Mouse (Mus musculus) layer of hippocampus, postnatal 36 days (tissue): Measurements from ENCODE around the gene Cse1l. TPM values are rescaled to one million over a fixed set of nuclear protein-coding genes. Genes with fewer than 3 reads are reported as not detected.

ENCODE experiments used
- DNase-seq, 2 experiments: peaks; one replicate each; pipeline ENCODE4 v3.0.0; 2022
- total RNA-seq, 2 experiments: library from RNA; stranded (reverse); gene quantifications; 2 replicates each; pipeline ENCODE4 v1.2.3; 2021

The Cse1l gene
- total RNA-seq, 2 experiments from 2014 or later, result 53.1 to 54.8 TPM

DNA sequence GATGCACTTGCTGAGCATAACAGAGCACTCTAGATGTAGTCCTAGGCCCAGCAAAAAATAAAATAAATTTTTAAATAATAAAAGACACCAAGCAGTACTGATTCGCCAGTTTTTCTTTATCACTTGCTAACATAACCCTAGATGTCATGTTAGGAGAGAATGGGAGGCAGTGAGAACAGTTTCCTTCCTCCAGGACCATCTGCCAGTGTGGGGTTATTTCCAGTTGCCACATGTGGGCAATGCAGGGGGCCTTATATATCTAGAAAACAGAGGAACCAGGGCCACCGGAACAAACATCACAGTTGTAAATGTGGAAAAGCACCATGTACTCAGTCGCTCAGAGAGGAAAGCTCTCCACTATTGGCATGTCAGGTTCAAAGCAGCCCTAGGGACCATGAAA lies 71.7 kb downstream of the Cse1l start:
- DNase-seq, result no peak

DNA sequence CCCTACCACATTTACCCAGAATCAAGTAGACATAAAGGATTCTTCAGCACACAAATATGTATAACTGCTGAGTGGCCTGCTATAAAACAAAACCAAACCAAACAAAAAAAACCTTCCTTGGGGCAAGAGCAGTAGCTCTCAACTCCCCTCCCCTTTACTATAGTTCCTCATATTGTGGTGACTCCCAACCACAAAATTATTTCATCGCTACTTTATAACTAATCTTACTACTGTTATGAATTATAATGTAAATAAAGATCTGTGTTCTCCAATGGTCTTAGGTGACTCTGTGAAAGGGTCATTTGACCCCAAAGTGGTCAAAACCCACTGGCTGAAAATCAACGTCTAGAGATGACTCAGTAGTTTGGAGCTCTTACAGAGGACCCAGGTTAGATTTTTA lies 74.3 kb downstream of the Cse1l start:
- no peak for DNase-seq

DNA sequence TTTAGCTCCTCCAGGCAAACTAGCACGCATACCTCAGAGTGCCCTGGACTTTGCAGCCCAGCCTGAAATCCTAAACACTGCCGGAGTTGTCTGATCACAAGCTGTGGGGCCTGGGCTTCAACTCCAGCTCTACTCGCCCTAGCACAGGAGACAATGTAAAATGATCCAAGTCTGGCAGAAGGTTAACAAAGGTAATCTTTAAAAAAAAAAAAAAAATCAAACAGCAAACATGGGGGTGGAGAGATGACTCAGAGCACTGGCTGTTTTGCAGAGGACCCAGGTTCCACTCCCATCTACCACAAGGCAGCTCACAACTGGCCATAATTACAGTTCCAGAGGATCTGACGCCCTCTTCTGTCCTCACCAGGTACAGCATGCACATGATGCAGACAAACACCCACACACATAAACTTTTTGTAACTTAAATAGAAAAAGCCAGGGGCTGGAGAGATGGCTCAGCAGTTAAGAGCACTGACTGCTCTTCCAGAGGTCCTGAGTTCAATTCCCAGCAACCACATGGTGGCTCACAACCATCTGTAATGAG lies 77.6 kb downstream of the Cse1l start:
- no peak for DNase-seq

DNA sequence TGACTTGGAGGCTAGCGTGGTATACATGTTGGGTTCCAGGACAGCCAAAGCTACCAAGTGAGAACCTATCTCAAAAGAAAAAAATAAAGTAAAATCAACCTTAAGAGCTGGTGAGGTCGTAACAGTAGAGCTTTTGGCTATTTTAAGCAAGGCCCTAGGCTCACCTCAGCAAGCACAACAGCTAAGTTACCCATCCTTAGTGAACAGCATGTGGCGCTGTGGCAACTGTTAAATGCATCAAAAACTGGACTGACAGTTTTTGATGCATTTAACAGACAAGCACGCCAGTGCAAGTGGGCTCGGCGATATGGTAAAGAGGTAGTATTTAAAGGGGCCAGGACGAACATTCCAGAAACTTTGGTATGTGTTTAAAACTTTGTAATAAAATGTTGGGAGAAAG lies 85.0 kb downstream of the Cse1l start:
- DNase-seq, result no peak

DNA sequence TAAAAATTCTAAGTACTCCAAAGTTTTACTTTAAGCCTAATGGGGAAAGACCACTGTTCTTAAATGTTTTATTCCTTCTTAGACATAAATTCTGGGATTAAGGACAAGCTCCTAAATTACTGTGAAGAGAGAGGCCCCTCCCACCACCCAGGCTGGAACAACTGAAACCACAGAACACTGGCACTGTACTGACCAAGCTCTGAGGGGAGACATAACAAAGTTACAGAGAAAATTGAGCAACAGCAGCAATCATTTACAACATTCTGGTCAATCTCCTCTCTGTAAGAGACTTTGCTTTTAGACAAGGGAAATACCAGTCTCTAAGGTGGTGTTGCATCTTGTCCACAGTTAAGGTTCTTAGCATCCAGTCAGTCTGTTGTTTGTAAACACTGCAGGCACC lies 86.1 kb downstream of the Cse1l start:
- no peak for DNase-seq

DNA sequence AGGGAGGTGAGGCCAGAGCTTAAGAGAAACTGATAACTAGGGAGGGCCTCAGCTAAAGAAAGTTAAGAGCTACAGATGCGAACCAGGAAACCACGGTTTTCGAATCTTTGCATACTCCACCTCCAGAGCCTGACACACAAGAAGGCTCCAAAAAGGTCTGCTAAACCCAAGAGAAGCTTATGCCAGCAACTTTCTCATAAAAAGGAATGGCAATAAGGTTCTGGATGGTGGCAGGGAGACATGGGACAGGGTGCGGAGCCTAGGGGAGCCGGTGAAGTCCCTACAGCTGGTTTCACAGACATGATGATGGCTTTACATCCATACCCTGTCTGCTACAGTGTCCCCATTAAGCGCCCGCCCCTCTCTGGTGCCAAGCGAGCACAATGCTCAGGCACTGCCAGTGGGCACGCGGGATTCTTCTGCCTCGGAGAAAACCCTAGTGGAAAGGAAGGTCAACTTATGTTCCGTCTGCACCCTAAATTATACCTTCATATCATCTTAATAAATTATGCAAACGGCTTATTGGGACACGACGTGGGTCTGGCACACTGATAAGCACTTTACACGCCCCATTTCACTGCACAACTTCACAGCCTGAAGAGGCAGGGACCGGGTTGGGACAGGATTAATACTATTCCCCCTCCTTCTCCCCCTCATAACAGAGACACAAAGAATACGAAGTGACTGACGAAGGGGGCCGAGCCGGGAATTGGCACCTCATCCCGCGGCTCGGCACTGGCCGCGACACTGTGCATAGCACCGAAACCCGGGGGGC lies 89.4 kb downstream of the Cse1l start:
- DNase-seq, result peak in 1 of 2 experiments; percentile 23

Other genes starting within 250 kb of the Cse1l start
- 10 to 100 TPM; 71.0 to 74.9 TPM for gene Prex1, start 192.2 kb upstream of the Cse1l start, total RNA-seq
- gene Trp53rkb, start 113.5 kb upstream of the Cse1l start, total RNA-seq, result 1 to 10 TPM; 4.5 to 5.5 TPM
- gene Arfgef2, start 100.5 kb upstream of the Cse1l start, total RNA-seq, result 10 to 100 TPM; 46.0 to 49.1 TPM
- 10 to 100 TPM; 59.0 to 67.2 TPM for gene Stau1, start 90.3 kb downstream of the Cse1l start, total RNA-seq
- 10 to 100 TPM; 28.6 to 34.2 TPM for gene Ddx27, start 109.2 kb downstream of the Cse1l start, total RNA-seq
- gene Znfx1, start 157.0 kb downstream of the Cse1l start, total RNA-seq, result 10 to 100 TPM; 42.7 to 49.1 TPM